Mouse (Mus musculus) urinary bladder, postnatal 25 days (tissue): Measurements from ENCODE around the gene Tsga10.
"Not testable (repeated sequence)": the region's sequence is repeated elsewhere in the genome, so short reads cannot be mapped to it uniquely, and the experiment has no call there.

Experiments
- DNase-seq: peaks from one replicate; pipeline ENCODE4 v3.0.0; 2022; ENCODE audit warnings: low spot score

The Tsga10 gene

DNA sequence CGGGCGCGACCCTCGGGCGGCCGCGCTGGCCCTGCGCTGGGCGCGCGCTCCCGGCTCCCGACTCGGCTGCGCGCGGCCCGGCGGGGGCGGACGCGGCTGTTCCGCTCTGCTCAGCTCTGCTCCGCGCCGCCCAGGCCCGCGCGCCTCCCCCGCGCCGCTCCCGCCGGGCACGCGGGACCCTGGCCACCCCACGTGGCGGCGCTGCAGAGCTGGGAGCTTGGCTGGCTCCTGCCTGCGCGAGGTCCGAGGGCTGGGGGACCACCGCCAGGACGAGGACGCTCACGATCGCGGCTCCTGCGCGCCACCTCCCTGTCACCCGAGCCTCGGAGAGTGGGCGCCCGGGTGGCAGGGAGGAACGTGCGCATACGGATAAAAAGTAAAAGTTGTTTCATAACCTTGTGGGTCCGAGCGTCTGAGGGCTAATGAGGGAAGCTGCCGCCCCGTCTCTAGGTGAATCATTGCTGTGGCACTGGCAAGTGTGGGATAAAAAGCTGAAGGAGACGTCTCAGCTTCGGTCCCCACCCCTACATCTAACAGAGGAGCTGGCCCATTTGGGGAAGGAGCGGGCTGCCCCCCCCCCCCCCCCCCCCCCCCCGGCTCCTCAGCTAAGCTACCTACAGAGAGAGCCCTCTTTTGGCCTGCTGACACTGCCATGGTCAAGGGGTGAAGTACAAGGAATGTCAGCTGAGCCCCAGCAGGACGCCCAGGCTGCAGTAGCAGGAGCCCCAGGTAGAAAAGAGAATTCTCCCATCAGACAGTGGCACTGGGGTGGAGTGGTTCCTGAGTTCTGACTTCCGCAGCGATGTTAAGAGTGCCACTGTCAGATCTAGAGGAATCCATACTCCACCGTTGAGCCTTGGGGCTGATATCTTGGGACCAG is 146.2 kb downstream of the Tsga10 start, which contains the start of gene 2010300C02Rik:
2010300C02Rik (minus strand) TSS at position 325 of the 880 bp plus-strand sequence.
- DNase-seq = peak; percentile 28

DNA sequence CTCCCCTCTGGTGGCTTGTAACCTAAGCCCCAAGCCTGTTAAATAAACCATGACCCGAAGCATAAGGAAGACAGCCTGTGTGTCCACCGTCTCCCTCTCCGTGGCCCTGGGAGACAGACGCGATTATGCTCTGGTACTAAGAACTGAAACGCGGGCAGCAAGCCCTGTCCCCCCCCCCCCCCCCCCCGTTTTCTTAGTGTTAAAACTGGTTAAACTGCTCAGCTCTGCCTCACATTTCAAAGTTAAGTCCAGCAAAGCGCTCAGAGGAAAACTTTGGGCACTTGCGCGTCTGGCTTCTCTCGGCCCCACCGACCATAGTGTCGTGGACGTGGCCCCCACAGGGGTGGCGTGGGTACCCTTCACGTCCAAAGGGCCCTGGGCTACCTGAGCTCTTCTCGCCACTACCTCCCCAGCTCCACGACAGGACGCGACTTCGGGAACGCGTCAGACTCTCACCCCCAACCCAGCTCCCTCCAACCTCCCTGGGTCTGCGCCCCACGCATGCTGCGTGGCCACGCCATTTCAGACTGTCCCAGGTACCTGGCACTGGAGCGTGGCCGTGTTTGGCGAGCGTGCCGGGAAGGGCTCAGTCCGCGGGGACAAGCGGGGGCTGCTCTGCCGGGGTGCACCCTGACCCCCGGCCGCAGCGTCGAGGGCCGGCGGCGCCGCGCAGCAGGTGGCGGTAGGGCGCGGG is 147.1 kb downstream of the Tsga10 start:
- no peak for DNase-seq

DNA sequence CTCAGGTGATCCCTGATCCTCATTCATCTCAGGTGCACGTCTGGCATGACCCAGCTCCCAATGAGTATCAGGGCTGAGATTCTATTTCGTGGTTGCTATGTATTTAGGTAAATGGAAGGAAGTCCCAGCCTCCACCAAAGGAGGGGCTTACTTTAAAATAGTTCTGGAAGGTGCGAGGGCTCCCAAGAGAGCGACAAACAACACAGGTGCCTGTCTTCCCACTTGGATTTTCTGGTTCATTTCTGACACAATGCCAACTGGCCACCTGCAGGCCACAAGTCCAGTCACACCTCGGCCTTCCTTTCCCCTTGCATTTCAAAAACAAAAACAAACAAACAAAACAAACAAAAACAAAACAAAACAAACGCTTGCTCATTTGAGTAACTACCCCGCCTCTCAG is 147.7 kb downstream of the Tsga10 start:
- no peak for DNase-seq

DNA sequence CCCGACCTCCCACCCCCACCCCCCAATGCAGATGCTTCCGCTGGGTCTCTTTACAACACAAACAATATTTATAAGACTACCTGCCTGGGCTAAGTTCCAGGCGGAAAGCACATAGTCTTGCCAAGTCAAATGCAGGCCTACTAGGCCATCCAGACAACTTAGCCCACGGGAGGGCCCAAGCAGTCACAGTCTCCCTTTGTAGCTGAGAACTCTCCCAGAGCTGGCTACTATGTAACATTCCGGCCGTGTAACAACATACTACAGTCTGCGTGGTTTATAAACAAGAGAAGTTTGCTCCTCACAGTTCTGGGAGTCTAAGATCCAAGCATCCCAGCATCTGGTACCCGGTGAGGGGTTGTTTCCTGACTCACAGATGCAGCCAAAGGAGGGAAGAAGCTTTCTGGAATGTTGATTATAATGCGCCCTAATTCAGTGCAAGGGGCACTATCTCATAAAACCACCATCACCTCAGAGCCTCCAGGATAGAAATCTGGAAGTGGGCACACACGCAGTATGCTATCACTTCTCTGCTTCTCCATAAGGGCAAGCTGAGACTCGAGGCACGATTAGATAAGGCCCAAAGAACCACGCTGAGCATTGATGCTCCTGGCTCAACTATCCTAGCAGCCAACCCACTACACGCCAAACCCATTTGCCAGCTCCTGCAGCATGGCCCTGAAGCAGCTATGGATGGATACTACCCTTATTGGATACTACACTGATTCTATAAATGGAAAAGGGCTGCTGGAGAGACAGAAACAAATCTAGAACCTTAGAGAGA is 148.6 kb downstream of the Tsga10 start:
- DNase-seq = no peak

DNA sequence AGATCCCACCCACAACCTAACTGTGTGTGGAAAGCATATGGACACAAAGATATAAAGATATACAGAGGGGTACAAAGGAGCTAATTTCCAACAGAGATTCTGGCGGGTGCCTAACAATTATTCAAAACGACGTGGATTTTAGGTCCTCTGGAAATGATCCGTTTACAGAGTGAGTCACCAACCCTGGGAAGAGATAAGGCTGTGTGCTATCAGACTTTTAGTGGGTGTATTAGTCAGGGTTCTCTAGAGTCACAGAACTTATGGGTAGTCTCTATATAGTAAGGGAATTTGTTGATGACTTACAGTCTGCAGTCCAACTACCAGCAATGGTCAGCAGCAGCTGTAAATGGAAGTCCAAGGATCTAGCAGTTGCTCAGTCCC is 153.9 kb downstream of the Tsga10 start:
- not testable (repeated sequence) for DNase-seq

DNA sequence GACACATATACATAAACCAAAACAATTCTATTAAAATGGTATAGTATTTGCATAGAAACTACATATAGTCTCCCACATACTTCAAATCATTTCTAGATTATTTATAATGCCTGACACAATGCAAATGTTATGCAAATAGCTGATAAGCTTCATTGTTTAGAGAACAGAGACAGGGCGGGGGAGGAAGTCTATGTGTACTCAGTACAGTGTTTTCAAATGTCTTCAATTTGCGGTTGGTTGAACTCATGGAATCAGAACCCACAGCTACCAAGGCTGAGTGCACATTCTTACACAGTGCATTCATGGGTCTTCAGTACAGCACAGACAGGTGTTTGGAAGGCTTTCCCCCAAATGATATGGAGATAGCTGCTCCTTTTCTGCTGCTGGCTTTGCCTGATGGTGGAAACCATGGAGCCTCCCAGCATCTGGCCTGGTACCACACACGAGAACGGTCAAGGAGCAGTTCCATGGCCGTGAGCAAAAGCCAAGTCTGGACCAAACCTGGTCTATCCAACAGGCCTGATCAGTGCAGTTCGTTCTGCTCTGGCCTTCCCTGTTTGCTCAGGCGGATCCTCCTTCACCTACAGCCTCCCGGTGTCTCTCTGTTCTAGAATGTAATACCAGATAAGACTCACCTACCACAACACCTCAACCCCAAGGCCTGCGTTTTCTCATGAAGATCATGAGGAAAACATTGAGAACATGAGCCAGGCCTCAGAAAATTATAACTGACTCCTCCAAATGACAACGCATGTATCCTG is 154.5 kb downstream of the Tsga10 start:
- no peak for DNase-seq

DNA sequence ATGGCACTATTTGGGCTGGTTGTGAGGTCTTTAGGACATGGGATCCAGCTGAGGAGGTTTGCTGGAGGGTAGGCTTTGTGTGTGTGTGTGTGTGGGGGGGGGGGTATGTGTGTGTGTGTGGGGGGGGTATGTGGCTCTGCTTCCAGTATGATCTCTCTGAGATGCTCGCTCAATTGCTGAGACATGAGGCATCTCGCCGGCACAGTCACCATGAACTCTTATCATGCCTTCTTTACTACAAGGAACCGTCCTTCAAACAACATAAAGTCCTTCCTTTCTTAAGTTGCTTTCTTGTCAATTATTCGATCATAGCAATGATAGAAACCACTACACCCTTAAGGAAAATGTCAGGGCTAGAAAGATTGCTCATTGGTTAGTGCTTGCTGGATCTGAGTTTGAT is 155.1 kb downstream of the Tsga10 start:
- DNase-seq = no peak

DNA sequence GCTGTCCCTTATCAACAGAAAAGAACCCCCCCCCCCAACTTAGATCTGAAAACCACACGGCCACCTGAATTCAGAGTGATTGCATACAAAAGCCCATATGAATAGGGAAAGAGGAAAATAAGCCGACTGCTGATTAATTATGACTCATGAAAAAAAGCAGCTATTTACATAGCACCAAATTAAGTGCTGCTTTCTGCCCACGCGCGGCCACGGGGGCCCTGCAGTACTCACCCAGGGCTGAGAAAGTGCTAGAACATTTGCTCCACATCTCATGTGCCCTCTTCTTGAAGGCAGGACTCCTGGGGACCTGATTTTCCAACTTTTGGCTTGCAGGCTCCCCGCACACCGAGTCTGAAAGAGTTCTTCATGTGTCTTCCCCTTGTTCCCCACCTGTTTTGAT is 156.5 kb downstream of the Tsga10 start:
- no peak for DNase-seq

DNA sequence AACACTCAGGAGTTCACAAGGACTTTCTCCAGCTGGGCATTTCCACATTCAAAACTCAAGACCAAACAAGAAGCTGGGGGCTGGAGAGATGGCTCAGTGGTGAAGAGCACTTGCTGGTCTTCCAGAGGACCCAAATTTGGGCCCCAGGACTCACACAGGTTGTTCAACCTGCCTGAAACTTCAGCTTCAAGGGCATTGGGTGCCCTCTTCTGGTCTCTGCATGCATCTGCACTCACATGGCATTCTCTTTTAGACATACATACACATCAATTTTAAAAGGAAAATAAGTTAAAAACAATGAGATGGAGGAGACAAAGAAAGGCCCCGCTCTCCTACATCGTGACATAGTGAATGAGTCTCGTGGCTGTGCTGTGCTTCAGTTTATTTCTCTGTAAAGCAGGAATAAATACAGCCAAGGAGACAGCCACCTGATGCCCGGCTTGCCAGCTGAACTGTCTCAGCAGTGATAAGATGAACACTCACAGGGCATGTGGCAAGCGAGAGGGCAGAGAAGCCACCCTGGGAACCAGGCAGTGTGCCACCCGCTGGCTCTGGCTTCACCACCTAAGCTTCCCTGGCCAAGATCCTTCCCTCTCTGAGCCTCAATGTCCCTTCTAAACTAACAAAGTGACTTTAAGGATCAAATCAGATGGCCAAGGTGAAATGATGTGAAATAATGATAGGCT is 157.8 kb downstream of the Tsga10 start:
- no peak for DNase-seq
